Mouse (Mus musculus) heart, embryonic 10.5 days (tissue): ENCODE results near the gene Slc5a5. TPM values are rescaled to one million over a fixed set of nuclear protein-coding genes. Genes with fewer than 3 reads are reported as not detected.

ENCODE experiments used
- DNase-seq: peaks from one replicate; pipeline ENCODE4 v3.0.0-alpha.2; 2017; ENCODE audit warnings: low spot score
- H3K27ac ChIP-seq: fragments of 300-500 bp; sonication (generic); 2 replicates; pipeline ENCODE4 v1.5.1; 2016; ENCODE audit warnings: mild to moderate bottlenecking
- H3K27me3 ChIP-seq: fragments of 300-500 bp; sonication (generic); 2 replicates; pipeline ENCODE4 v1.6.1; 2016; ENCODE audit warnings: mild to moderate bottlenecking; ENCODE audit not compliant: poor library complexity, insufficient read depth, severe bottlenecking
- H3K36me3 ChIP-seq: fragments of 300-500 bp; sonication (generic); 2 replicates; pipeline ENCODE4 v1.6.1; 2016; ENCODE audit warnings: mild to moderate bottlenecking, moderate library complexity
- H3K4me1 ChIP-seq: fragments of 300-500 bp; sonication (generic); 2 replicates; pipeline ENCODE4 v1.6.1; 2016; ENCODE audit warnings: mild to moderate bottlenecking
- H3K4me3 ChIP-seq: fragments of 300-500 bp; sonication (generic); 2 replicates; pipeline ENCODE4 v1.5.1; 2016; ENCODE audit warnings: mild to moderate bottlenecking, moderate library complexity
- H3K9me3 ChIP-seq: fragments of 300-500 bp; sonication (generic); 2 replicates; pipeline ENCODE4 v1.6.1; 2016; ENCODE audit warnings: mild to moderate bottlenecking, moderate library complexity
- WGBS: fragments of 180-500 bp; shearing (Covaris S2); methylation state at CpG from one replicate; pipeline ENCODE4 v1.1.7; 2016; 5-methylcytosine and 5-hydroxymethylcytosine counted together
- polyA plus RNA-seq: library from polyadenylated mRNA; unstranded; fragments of >200 nt; fragmentation: Nextera tagmentation; extraction: Ambion mirVana; gene quantifications from 2 replicates; pipeline ENCODE4 v1.2.1, GENCODE M21; 2016

Gene Slc5a5
- polyA plus RNA-seq, 1 experiment from 2014 or later: 0.29 TPM

DNA sequence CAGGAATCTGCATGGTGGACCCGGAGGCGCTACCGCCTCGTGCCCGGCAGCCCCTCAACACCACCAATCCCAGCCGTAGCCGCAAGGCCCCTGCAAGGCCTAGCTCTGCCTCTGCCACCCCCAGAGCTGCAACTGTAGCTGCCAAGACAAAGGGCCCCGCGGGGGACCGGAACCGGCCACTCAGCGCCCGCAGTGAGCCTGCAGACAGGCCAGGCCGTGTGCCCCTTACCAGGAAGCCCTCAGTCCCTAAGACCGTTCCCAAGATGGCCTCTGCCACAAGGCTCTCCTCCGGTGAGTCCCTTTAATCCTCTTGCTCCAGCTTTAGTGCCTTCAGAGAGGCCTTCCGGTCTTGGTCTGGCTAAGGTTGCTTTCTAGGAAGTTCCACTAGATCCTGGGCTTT lies 22.1 kb upstream of the Slc5a5 start:
- Histone ChIP-seq H3K4me3 (no peak overlapping the region), H3K4me1 (peaks cover 2% of the 10 kb centered on the region; the same call in 1 of the 2 replicates), H3K27ac (no peak overlapping the region), H3K27me3 (no peaks in the 10 kb centered on the region), H3K36me3 (peaks cover 92% of the 10 kb centered on the region), H3K9me3 (no peaks in the 10 kb centered on the region)
- WGBS: 93% methylated on average over 17 of the region's 17 CpGs
- no peak for DNase-seq

DNA sequence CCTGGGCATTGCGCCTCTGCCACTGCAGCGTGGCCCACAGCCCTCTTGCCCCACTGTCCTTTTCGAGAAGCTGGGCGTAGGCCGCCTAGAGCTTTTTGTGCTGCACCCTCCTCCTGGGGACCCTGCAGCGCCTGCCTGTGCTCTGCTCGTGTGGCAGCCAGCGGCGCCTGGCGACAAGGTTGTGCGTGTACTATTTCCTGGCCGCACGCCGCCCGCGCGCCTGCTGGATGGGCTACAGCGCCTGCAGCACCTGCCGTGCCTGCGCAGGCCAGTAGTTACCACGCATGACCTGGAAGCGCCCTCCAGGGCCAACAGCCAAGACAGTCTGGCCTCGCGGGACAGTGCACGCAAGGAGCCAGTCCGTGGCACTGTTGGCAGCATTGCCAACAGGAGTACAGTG lies 21.0 kb upstream of the Slc5a5 start:
- peaks cover 87% of the 10 kb centered on the region for H3K36me3 ChIP-seq
- H3K4me1 ChIP-seq: peaks cover 2% of the 10 kb centered on the region; the same call in 1 of the 2 replicates
- H3K27me3 ChIP-seq: no peaks in the 10 kb centered on the region
- H3K9me3 ChIP-seq: no peaks in the 10 kb centered on the region
- H3K4me3 ChIP-seq: no peak overlapping the region
- DNase-seq: no peak
- WGBS: 95% methylated on average over 26 of the region's 26 CpGs
- H3K27ac ChIP-seq: no peak overlapping the region

DNA sequence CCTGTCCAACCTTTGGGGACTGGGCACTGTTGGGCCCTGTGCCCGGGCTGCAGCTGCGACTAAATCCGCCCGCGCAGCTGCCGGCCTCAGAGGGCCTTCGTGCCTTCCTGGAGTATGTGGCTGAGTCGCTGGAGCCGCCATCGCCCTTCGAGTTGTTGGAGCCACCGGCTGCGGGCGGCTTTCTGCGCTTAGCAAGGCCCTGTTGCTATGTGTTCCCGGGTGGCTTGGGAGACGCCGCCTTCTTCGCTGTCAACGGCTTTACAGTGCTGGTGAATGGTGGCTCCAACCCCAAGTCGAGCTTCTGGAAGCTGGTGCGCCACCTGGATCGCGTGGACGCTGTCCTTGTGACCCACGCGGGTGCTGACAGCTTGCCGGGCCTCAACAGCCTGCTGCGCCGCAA lies 20.4 kb upstream of the Slc5a5 start:
- Histone ChIP-seq H3K27ac (no peak overlapping the region), H3K36me3 (peaks cover 81% of the 10 kb centered on the region), H3K27me3 (no peaks in the 10 kb centered on the region), H3K4me1 (peaks cover 3% of the 10 kb centered on the region; the same call in 1 of the 2 replicates), H3K4me3 (no peak overlapping the region), H3K9me3 (no peaks in the 10 kb centered on the region)
- WGBS: 90% methylated on average over 30 of the region's 30 CpGs
- DNase-seq: no peak

DNA sequence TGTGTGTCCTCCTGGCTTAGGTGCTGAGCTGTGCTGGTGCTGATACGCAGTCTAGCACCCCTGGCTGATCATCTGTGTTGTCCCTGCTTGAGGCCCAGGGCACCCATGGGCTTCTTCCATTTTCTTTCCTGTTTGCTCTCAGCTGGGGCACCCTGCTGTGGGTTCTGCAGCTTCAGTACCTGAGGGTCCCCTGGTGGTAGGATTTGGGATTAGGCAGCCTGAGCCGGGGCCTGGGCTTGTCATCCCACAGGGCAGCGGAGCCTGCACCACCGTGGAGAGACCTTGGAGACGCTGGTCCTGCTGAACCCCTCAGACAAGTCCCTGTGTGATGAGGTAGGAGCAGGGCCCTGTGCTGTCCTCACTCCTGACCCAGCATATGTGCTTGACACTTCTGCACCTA lies 19.0 kb upstream of the Slc5a5 start:
- H3K4me1 ChIP-seq: peaks cover 17% of the 10 kb centered on the region
- H3K27ac ChIP-seq: no peak overlapping the region
- H3K27me3 ChIP-seq: no peaks in the 10 kb centered on the region
- H3K9me3 ChIP-seq: no peaks in the 10 kb centered on the region
- 83% methylated on average over 5 of the region's 5 CpGs for WGBS
- no peak for DNase-seq
- H3K4me3 ChIP-seq: no peak overlapping the region
- H3K36me3 ChIP-seq: peaks cover 67% of the 10 kb centered on the region

DNA sequence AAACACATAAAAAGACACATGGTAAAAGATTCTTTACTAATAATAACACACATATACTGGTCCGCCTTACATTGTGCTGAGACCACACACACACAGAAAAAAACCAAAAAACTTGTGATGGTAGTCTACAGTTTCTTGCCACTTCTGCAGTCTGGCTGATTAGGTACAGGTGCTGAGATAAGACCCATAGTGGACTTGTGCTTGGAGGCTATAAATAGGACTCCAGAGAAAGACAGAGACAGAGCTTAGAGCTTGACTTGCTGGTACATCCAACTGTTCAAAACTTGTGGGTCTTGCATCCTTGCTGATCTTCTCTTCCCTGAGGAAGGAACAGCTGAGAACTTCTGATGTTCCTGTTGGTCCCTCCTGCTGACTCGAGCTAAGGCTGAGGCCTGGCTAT lies 15.0 kb upstream of the Slc5a5 start:
- DNase-seq: no peak
- H3K4me3 ChIP-seq: peak overlapping the region; percentile 19
- WGBS: 65% methylated on average over 2 of the region's 2 CpGs

DNA sequence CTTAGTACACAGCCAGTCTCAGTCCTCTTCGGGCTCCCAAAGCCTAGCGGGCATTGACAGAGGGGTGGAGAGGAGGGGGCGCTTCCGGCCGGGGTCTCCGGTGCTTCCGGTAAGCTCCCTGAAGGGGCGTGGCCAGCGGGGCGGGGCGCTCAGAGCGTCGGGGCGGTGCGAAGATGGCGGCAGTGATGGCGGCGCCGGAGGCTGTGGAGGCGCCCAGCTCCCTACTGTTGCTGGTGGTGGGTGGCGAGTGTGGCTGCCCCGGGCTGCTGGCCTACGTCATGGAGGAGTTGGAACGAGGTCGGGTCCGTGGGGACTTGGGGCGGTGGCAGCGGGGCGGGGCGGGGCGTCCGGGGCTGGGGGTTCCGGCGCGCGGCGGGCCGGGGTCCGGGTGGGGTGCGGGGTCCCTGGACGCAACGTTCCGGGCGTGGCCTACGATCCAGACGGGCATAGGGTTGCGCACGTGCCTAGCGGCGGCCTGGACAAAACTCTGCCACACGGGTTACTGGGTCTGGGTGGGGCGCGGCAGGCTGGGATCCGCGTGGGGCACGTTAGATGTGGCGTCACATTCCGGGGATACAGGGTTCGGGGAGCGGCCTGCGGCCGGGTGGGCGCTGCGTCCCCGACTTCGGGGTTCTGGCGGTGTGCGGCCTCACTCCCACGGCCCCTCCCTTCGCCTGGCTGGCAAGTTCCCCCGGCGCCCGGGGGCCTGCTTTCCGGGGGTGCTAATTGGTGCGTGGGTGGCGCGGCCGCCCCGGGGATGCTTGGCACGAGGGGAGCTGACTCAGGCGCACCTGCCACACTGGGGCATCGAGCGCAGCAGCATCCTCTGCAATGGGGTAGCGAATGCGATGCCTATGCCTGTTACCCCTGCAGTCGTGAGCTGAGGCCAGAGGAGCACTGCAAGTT lies 13.5 kb upstream of the Slc5a5 start, which contains the start of gene Map1s:
Gene Map1s, plus strand, starts transcription at position 102 of the 906 bp plus-strand sequence.
- WGBS: under 1% methylated on average over 59 of the region's 86 CpGs
- Histone ChIP-seq H3K27me3 (peaks cover 20% of the 10 kb centered on the region; the same call in 1 of the 2 replicates), H3K4me1 (peaks cover 26% of the 10 kb centered on the region), H3K36me3 (peaks cover 12% of the 10 kb centered on the region), H3K9me3 (no peaks in the 10 kb centered on the region), H3K27ac (peak within 1 kb of the TSS; percentile 95), H3K4me3 (peak within 1 kb of the TSS; percentile 96)
- DNase-seq: peak; percentile 95

More for the DNA sequence above, 15.0 kb upstream of the Slc5a5 start:
- peaks cover 13% of the 10 kb centered on the region; the same call in 1 of the 2 replicates for H3K27me3 ChIP-seq
- H3K4me1 ChIP-seq: peaks cover 26% of the 10 kb centered on the region
- peak overlapping the region; percentile 52; the same call in 1 of the 2 replicates for H3K27ac ChIP-seq
- no peaks in the 10 kb centered on the region for H3K9me3 ChIP-seq
- H3K36me3 ChIP-seq: peaks cover 27% of the 10 kb centered on the region

DNA sequence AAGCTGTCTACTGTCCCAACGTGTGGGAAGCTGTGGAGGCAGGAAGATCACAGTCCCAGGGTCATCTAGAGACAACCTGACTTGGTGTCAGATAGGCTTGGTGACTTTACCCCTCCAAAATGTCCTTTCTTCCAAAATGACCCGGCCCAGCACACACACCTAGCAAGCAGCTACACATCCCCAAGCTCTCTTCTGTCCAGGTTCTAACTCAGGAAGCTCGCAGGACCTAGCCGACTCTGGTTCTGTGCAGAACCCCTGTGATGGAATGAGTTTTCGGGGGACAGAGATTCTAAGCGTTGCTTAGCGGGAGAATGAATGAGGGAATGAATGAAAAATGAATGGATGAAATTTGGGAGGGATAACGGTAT lies 12.9 kb upstream of the Slc5a5 start:
- no peak for DNase-seq
- WGBS: 19% methylated on average over 8 of the region's 8 CpGs
- peak overlapping the region; percentile 96 for H3K4me3 ChIP-seq
- peak overlapping the region; percentile 95 for H3K27ac ChIP-seq
- H3K27me3 ChIP-seq: peaks cover 20% of the 10 kb centered on the region; the same call in 1 of the 2 replicates
- peaks cover 26% of the 10 kb centered on the region for H3K4me1 ChIP-seq
- H3K36me3 ChIP-seq: 0 out of 2 replicates have a peak, but pooled peaks cover 7% of the 10 kb centered on the region
- H3K9me3 ChIP-seq: no peaks in the 10 kb centered on the region

DNA sequence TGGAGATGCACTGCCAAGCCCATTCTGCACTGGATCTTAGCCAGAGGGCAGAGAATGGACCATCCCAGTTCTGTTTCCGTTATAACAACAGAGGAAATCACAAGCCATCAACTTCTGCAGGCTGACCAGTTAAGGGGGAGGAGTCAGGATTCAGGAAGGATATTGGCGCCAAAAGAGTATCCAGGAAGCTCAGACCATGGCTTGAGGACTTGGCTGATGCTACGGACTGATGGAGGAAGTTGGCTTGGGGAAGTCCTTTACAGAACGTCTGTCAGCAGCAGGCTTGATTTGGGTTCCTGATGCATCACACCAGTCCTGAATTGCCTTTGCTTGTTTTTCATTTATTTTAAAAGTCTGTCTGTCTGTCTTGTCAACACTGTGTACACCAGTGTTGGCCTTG lies 12.0 kb upstream of the Slc5a5 start:
- Histone ChIP-seq H3K27ac (no peak overlapping the region), H3K4me3 (no peak overlapping the region), H3K4me1 (peaks cover 26% of the 10 kb centered on the region), H3K36me3 (0 out of 2 replicates have a peak, but pooled peaks cover 4% of the 10 kb centered on the region), H3K27me3 (peaks cover 20% of the 10 kb centered on the region; the same call in 1 of the 2 replicates), H3K9me3 (no peaks in the 10 kb centered on the region)
- no peak for DNase-seq
- 47% methylated on average over 4 of the region's 4 CpGs for WGBS

DNA sequence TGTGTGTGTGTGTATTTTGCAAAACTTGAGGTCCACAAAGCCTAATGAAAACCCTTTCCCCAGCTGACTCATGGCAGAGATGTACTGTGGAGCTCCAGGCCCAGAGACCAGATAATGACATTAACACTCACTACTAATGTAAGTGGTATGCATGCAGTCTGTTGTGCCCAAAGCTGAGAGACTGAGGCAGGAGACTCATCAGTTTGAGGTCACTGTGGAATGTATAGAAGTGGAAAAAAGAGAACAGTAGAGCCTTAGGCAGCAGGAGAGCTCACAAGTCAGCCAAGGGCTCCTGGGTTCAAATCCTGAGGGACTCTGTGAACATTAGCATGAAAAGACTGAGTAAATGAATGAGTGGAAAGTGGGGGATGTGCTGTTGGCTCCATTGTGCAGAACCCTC lies 11.0 kb upstream of the Slc5a5 start:
- Histone ChIP-seq H3K27me3 (peaks cover 20% of the 10 kb centered on the region; the same call in 1 of the 2 replicates), H3K27ac (no peak overlapping the region), H3K4me1 (peaks cover 29% of the 10 kb centered on the region), H3K9me3 (no peaks in the 10 kb centered on the region), H3K4me3 (no peak overlapping the region), H3K36me3 (no peaks in the 10 kb centered on the region)
- DNase-seq: no peak

DNA sequence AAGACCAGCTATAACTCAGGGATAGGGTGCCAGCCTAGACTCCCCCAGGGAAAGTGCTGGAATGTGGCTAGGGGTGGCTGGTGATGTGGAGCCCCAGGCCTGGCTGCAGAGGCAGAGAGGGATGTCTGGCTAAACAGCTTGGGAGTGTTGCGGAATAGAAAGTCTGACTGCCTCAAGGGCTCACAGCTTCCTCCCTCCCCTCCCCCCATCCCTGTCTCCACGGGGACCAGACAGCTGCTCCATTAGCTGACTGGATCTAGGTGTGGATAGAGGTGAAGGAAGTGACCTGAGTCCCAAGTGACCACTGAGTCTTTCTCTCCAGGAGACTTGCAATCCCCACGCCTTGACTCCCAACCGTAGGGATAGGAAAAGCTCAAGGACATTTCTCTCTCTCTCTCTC lies 10.6 kb upstream of the Slc5a5 start:
- 29% methylated on average over 4 of the region's 4 CpGs for WGBS

DNA sequence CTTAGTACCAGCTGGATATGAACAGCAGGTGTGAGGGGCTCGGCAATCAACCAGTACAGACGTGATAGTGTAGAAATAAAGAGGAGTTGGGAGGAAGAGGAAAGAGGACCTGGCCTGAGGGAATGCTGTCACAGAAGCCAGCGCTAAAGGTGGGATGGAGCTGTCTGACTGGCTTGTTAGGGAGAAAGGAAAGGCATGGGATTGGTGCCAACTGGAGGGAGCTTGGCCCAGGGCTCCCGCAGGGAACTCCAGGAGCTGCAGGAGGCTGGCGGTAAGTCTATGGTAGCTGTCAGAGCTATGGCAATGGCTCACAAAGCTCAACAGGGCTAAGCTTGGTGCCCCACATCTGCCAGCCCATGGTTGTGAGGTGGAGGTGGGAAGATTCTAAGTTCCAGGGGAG lies 9.7 kb upstream of the Slc5a5 start:
- H3K4me1 ChIP-seq: peaks cover 26% of the 10 kb centered on the region
- H3K27me3 ChIP-seq: peaks cover 20% of the 10 kb centered on the region; the same call in 1 of the 2 replicates
- no peaks in the 10 kb centered on the region for H3K9me3 ChIP-seq
- H3K27ac ChIP-seq: no peak overlapping the region
- H3K36me3 ChIP-seq: no peaks in the 10 kb centered on the region
- no peak overlapping the region for H3K4me3 ChIP-seq
- WGBS: 35% methylated on average over 5 of the region's 5 CpGs
- no peak for DNase-seq

More for the DNA sequence above, 10.6 kb upstream of the Slc5a5 start:
- no peak for DNase-seq
- H3K4me1 ChIP-seq: peaks cover 34% of the 10 kb centered on the region
- peaks cover 20% of the 10 kb centered on the region; the same call in 1 of the 2 replicates for H3K27me3 ChIP-seq
- no peaks in the 10 kb centered on the region for H3K36me3 ChIP-seq
- no peak overlapping the region for H3K27ac ChIP-seq
- H3K4me3 ChIP-seq: no peak overlapping the region
- H3K9me3 ChIP-seq: no peaks in the 10 kb centered on the region

DNA sequence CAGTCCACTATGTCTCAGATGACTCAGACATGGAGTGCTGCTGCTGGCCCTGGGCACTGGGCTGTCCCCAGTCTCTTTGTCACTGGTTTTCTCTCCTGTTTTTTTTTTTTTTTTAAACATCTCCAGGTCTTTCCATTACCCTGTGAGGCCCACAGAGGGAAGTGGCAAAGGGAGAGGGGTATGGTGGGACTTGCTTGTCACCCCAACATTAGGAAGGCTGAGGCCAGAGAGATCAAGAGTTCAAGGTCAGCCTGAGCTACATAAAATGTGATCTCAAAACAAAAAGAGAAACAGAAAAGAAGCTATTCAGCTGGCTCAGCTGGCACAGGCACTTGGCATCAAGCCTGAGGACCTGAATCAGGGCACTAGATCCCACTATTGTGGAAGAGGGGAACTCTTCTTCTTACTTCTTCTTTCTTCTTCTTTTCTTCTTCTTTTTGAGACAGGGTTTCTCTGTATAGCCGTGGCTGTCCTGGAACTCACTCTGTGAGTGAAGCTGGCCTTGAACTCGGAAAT lies 8.4 kb upstream of the Slc5a5 start:
- no peaks in the 10 kb centered on the region for H3K9me3 ChIP-seq
- DNase-seq: no peak
- no peak overlapping the region for H3K27ac ChIP-seq
- no peak overlapping the region for H3K4me3 ChIP-seq
- peaks cover 20% of the 10 kb centered on the region for H3K4me1 ChIP-seq
- 81% methylated on average over 2 of the region's 2 CpGs for WGBS
- peaks cover 5% of the 10 kb centered on the region for H3K36me3 ChIP-seq
- H3K27me3 ChIP-seq: peaks cover 20% of the 10 kb centered on the region; the same call in 1 of the 2 replicates

DNA sequence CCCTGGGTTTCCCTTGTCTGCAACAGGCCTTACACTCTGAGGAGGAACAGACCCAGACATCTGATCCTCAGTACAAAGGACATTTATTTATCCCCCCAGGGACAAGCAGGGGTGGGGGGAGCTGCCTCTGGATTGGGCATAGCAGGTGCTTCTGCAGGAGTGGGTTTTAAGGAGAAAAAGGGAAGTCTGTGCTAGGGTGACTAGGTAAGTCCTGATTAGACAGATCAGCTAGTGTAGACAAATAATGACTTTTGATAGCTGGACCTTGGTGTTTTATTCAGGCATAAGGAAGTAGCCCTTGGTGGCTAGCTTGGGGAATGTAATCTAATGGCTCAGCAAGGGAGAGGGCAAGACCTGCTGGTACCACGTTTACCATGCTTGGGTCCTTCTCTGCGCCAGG lies 6.7 kb upstream of the Slc5a5 start:
- Histone ChIP-seq H3K4me3 (no peak overlapping the region), H3K4me1 (peaks cover 19% of the 10 kb centered on the region), H3K27ac (no peak overlapping the region), H3K36me3 (peaks cover 22% of the 10 kb centered on the region), H3K27me3 (peaks cover 28% of the 10 kb centered on the region; the same call in 1 of the 2 replicates), H3K9me3 (no peaks in the 10 kb centered on the region)
- 77% methylated on average over 2 of the region's 2 CpGs for WGBS
- DNase-seq: no peak
